Mouse (Mus musculus) heart, postnatal 0 days (tissue): ENCODE data around the gene Ccdc137.

Experiments used
- CTCF ChIP-seq: IDR thresholded peaks from 2 replicates; pipeline ENCODE4 v1.5.1; 2016; ENCODE audit warnings: antibody characterized with exemption, control low read depth, low read depth
- EP300 ChIP-seq: IDR thresholded peaks from 2 replicates; pipeline ENCODE4 v1.6.1; 2016; ENCODE audit warnings: antibody characterized with exemption, low read depth

DNA sequence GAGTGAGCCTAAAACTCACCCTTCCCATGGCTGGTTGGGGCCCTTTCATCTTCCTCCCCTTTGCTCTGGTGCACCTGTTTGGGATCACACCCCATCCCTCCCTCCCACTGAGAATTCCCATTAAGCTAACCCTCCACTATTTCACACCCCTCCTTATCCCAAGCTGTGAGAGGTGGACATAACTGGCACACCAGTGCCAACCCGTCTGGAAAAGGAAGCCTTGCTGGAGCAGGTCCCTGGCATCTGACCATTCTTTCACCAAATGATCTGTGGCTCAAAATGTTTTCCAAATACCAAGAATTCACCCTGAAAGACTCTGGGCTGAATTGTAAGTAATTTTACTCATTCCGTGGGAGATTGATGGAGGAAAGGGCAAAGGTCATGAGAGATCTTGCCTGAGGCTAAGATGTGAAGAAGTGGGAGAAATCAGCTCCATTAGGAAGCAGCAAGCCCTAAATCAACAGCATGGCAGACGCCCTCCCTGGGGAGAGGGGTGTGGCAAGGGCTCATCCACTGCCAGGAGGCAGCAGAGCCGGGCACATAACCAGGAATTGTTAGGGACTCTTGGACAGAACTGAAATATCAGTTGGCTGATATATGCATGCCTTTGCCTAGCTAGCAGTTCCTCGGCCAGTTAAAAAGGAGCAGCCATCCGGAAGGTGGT is 55.0 kb downstream of the Ccdc137 start:
- TF ChIP-seq CTCF (no peak), EP300 (no peak)
